Mouse (Mus musculus) G1E-ER4 (cell line): ENCODE data around the gene Csad. TPM values are rescaled to one million over a fixed set of nuclear protein-coding genes. Genes with fewer than 3 reads are reported as not detected.

Source experiments
- GATA1 ChIP-seq: IDR thresholded peaks from one replicate; pipeline ENCODE4 v1.8.0; 2012; ENCODE audit warnings: low read length, inconsistent platforms
- polyA plus RNA-seq: library from polyadenylated mRNA; stranded (reverse); fragments of >175 nt; gene quantifications from 2 replicates; pipeline ENCODE4 v1.2.3, GENCODE M21; 2012

The Csad gene
- 8.9 and 9.5 TPM in 2 replicates for polyA plus RNA-seq

DNA sequence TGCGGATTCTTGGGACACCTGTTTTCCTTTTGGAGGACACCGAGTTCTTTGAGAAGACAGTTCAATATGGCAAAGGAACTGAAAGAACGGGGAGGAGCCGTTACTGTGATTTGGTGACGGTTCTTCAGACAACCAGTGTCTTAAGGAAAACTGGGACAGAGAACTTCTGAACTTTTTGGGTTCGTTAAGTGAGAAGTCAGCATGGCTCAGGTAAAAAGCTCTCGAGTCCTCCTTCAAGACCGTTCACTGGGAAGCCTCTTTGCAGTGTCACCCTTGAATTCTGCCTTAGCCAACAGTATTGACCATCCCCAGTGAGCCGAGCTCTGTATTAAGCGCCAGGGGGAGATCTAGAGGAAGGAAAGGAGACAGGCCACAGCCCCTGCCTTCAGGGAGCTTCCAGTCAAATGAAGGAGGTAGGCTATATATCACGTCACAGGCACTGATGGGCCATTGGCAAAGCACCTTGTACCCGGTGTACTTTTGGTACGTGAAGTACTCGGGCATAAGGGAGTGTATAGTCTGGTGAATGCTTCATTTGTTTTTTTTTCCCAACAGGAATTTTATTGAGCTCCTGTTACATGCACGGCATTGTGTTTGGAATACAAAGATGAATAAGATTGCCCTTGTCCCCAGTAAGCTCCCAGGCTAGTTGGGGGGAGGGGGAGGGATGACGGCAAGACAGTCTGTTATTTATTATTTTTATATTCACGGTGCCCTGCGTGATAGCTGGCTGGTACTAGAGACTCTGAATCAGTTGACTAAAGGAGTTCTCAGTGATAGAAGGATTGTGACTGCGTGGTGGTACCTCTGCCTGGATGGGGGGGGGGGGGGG, at the start of gene Csad:
Gene Csad, minus strand, starts transcription at position 51 of the 832 bp plus-strand sequence.
- TF ChIP-seq GATA1, result no peak

DNA sequence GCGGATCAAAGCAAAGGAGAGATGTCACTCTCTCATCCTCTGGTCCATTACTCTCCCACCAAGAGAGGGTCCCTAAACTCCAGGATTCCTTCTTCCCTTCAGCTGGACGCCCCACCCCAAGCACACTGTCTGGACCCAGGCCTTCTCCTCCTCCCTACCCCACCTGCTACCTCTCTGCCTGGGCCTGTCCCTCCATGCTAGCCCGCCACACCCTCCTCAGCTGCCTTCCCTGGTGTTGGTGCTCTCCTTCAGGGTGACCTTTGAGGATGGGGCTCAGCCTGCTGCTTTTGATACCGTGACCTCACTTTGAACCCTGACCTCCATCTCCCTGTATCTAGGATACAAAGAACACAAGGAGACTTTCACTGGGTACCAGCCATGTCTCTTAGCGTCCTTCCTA, 46.0 kb upstream of the Csad start:
- no peak for TF ChIP-seq GATA1

DNA sequence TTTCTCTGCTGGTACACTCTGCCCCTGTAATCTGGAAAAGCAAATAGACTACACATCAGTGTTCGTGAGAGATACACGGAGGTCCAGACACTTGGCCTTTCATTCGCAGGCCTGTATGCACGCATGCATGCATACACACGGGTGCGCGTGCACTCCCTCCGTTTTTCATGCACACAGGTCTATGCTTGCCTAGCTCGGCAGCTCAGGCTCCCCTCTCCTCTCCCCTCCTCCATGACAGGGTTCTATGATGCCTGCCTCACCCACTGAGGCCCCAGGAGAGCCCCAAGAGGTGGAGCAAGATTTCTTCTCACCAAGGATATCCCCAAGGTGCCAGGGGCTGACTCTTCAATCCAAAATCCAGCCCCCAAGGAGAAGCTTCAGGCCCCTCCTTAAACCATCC, 45.4 kb upstream of the Csad start:
- no peak for TF ChIP-seq GATA1

DNA sequence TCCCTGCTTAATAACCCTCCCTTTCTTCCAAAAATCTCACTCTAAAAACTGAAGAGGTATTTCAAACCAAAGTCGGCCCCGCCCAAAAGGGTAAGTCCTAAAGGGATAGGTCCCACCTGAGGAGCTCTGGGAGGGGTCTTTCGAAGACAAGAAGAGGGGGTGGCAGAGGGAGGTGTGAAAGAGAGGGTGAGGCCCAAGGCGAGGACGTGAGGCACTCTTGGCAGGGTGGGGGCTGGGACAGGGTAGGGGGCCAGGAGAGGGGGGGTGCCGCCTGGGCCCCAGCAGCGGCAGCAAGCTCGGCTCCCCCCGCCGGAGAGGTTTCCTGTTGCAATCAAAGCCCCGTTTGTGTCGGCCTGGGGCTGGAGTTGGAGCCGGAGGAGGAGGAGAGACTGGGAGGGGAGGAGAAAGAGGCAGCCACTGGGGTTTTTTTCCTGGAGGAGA, 44.7 kb upstream of the Csad start:
- TF ChIP-seq GATA1, result no peak

DNA sequence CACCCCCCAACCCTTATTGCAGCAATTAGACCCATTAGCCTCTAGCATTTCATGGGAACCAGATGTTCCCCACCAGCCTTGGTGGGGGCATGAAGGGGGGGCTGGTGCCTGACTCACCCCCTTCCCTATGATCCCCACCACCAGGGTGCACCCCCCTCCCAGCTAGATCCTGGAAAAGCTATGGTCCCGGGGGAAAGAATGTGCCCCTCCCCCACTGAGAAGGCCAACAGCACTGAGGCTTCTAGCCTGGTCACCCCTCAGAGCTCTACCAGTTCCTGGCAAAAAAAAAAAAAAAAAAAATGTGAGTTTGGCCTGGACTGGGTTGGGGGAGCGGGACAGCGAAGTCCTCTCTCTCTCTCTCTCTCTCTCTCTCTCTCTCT, 44.3 kb upstream of the Csad start:
- no peak for TF ChIP-seq GATA1

DNA sequence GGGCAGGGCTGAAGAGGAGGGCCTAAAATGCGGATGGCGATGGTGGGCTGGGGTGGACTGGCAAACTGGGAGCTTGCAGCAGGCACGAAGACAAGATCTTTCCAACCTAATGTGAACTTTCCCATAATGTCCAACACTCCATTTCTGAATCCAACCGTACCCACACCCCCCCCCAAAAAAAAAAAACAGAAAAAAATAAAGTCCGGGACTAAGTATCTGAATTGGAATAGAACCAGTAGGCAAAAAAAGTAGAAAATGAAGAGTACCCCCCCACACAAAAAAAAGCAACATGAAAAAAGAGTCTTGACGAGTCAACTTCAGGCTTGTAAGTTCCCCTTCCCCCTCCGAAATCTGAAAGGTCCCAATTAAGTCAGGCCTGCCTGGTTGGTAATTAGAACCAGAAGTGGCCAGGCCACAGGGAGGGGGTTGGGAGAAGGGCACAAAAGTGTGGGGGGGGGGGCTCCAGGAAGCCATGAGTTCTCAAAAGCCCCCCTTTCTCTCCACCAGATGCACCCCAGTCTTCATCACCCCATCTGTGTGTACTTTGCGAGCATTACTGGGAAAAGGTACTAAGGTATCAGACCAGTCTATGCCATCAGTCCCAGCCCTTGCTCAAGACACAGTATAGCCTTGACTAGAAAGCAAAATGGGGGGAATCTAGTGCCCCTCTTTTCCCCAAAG, 43.7 kb upstream of the Csad start:
- TF ChIP-seq GATA1, result no peak

DNA sequence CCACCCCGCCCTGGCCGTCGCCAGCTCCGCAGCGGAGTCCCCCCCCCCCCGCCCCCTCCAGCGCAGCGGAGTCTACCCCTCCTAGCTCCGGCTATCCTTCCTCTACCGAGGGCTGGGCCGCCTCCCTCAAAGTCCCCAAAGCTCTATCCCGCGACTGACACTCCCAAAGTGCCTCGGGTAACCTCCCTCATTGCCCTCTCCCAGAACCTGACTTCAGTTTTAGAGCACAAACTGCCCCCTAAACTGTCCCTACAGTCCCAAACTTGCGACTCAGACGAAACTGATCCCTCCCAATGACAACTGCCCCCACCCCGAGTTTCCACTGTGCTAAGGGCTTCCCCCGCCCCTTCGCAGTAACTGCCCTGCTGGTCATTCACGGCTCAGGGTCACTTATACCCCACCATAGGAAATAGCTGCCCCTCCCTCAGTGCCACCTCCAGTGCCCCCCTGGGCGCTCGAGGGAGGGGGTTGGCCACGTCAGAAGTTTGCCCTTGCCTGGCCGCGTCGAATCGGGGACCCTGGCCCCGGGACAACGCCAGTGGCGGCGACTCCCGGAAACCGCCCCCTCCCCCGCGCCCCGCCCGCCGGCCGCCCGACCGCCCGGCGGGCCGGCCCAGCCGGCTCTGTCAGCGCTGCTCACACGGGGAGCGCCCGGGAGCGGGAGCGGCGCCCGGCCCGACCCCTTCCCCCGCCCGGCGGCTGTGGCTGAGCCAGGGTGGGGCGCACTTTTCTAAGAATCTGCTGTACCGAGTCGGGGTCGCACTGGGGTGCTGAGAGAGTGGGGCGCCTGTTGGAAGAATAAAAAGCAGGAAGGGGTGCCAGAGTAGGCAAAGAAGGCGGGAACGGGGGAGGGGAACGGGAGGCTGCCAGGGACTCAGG, 43.0 kb upstream of the Csad start:
- TF ChIP-seq GATA1, result no peak

DNA sequence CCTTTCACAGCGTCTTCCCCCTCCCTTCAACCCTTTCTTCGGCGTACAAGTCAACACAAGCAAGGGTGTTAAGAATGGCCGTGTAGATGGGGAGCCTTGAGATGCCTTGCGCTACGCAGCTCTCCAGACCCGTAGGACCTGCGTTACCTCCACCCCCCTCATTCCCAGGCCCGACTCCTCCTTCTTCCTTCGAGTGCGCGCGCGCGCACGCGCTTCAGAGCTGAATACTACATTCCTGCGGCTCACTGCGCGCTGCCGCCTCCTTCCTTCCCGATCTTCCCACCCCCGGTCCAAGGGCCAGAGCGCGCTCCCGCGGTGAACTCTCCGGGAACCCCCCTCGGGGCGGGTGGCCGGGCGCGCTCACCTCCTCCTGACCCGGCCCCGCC, 42.3 kb upstream of the Csad start:
- TF ChIP-seq GATA1, result no peak

DNA sequence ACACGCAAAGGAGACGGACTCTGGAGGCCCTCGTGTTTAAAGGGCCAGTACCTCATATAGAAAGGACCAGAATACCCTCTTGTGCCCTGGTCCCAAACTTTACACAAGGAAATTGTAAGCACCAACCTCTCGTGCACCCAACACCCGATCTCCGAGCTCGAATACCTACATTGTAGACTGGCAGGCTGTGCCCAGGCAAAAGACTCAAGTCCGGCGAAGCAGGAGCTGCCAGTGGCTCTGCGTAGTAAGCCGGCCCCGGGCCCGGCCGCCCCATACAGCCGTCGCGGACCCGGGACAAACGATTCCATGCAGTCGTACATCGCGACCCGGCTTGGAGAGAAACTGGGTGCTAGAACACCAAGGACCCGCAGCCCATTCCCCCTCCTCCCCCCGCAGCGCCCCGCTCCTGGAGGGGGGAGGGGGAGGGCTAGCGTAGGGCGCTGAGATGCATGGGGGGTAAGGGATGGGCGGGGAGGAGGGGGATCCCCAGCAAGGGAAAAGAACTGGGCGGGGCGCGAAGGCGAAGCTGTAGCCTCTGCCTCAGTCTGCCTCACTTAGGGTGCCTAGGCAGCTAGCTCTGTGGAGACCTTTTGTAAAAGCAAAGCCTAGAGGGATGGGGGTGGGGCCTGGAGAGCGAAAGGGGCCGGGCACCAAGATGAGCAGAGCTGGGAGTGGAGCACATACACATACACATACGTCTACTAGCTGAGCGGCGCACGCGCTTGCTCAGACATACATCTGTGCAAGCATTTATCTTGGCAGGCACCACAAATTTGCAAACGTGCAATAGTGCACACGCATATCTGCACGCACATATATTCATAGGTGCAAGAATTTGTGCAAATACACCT, 41.6 kb upstream of the Csad start:
- no peak for TF ChIP-seq GATA1

DNA sequence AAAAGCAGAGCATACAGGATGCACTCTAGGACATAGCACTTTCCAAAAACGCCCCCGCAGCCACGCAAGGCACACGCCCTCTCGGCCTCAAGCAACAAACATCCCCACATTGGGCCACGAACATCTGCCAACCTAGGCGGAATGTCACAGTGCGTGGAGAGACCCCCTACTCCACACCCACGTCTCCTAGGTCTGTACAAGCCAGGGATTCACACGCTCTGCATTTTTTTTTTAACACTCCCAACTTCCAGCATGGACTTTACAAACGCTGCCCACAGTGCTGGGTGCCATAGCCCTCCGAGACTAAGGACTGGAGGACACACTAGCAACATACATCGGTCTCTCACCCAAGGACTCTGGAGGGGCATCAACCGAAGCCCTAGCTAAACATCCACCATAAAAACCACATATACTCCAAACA, 40.9 kb upstream of the Csad start:
- no peak for TF ChIP-seq GATA1

DNA sequence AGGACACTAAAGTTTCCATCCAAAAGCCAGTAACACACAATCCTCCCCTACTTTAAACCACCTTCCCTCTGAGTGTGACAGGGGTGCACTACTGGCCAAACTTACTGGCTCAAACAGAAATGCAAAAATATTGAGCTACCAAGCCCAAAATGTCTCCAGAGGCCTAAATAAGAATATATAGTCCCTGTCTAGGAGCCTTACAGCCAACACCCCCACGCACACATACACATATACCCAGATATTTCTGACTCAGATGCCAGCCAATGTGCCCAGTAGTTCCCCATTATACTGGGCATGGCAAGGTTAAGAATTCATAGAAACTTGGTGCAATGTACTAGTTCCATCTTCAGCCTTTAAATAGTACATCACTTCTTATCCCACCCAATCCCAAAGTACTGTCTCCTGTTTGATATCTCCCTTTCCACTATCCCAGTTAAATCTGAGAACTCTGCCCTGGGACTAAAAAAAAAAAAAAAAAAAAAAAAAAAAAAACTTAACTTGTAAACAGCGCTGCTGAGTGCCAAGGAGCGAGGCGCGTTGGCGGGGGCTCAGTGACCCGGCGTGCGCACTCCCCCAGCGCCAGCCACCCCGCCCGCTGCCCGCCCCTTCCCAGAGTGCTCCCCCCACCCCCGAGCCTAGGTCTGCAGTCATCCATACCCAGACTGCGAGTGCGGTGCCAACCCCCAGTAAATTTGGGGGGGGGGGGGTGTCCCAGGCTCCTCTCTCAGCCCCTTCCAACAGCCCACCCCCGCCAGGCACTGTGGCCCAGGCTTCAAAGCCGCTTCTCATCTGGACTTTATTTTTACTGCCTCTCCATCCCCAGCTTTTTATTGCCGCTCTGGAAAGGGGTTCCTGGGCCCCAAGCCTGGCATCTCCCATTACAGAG, 40.0 kb upstream of the Csad start:
- no peak for TF ChIP-seq GATA1

DNA sequence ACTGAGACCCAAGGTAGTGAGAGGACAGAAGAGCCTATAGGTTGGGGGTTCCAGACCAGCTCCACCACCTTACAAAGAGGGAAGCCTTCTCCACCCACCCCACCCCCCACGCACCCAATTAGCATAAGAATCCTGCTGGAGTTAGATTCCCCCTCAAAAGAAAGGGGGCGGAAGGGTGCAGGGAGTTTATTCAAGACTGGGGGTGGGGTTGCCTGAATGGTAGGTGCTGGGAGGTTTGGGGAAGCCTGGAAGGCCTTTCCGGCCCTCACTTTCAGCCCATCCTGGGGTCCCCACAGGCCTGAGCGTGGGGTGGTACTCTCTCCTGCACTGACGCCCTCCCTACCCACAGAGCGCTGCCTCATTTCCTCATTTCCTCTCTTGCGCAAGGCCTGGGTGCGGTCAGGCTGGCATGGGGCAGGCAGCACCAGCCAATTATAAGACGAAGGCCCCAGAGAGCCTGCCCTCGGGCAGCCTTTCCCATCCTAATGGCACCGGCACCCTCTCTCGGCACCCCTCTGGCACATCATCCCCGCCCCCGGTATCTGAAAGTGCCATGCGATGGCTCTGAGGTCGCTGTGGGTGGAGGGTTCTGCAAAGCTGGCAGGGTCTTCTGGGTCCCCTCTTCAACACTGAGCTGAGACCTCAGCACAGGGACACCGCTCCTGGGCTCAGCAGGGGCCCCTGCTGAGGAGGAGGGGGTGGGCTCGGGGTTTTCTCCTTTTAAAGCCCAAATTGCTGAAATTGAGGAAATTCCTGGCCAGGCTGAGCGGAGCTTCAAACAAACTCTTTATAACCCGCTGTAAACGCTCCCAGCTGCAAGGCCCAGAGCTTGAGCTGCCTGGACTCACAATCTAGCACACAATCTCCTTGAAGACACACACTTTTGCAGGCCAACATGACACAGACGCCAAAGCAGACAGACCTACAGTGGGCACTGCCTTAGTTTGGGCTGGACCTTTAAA, 39.0 kb upstream of the Csad start:
- no peak for TF ChIP-seq GATA1
